Mouse (Mus musculus) C2C12 (cell line): ENCODE data around the gene Mrc2.

Source experiments
- CEBPB ChIP-seq: IDR thresholded peaks from one replicate; pipeline ENCODE4 v1.6.1; 2011; ENCODE audit warnings: low read depth, mild to moderate bottlenecking, control low read depth, moderate library complexity
- CTCF ChIP-seq: IDR thresholded peaks from one replicate; pipeline ENCODE4 v1.5.1; 2011; ENCODE audit not compliant: control insufficient read depth, insufficient read depth, insufficient read length
- USF1 ChIP-seq: IDR thresholded peaks from one replicate; pipeline ENCODE4 v1.6.1; 2011; ENCODE audit warnings: low read depth, mild to moderate bottlenecking, control low read depth, moderate library complexity

DNA sequence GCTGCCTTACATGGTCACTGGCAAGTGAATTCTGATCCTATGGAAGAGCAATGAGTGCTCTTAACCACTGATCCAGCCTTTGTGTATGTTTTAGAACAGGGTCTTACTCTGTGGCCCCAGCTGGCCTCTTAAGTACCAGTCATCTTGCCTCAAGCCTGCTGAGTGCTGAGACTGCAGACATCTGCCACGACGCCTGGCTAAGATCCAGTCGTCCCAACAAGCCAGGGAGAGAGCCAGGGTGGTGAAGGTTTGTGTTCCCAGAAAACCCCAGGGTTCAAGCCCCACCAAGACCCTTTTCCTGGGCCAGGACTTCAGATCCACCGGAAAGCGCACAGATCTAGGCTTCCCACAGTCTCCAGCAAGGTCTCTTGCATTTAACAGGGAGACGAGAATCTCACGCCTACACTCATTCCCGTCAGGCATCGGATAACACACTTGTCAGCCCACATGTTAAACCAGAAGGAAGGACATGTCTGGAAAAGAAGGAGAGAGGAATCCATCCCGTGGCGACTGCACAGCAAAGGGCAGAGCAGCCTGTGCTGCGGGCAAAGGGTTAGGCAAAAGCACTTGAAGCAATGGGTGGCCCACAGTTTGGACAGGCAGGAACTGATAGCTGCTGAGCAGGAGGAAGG lies 20.0 kb downstream of the Mrc2 start:
- no peak for TF ChIP-seq CTCF
- TF ChIP-seq CEBPB, result no peak
- no peak for TF ChIP-seq USF1
